Mouse (Mus musculus) common myeloid progenitor, adult 5-6 weeks (primary cell): ENCODE measurements around the gene LTO1. TPM values are rescaled to one million over a fixed set of nuclear protein-coding genes. Genes with fewer than 3 reads are reported as not detected.
A peak's percentile ranks its signal among the peaks of the same experiment; 100 is the strongest.
"Not testable (repeated sequence)": the region's sequence is repeated elsewhere in the genome, so short reads cannot be mapped to it uniquely, and the experiment has no call there.

ENCODE experiments used
- ATAC-seq: replicated peaks from 2 replicates; pipeline ENCODE4 v1.8.0; 2016; ENCODE audit warnings: low read depth, mild to moderate bottlenecking, moderate TSS enrichment, inconsistent platforms; ENCODE audit not compliant: poor library complexity, severe bottlenecking
- total RNA-seq: library from RNA; stranded (forward); fragments of 200-1000, 187-1606 nt; gene quantifications from 2 replicates; pipeline ENCODE4 v1.2.3, GENCODE M21; 2017

The LTO1 gene
- 42.8 and 51.7 TPM in 2 replicates for total RNA-seq

- ATAC-seq, result peak; percentile 90
Observed at GRCm38 (mm10) chr7:144914948-144915750, at the start of gene LTO1. LTO1 (plus strand) TSS chr7:144915100.

GRCm38 (mm10) chr7:144867161-144867560 lies 47.7 kb upstream of the LTO1 start:
- no peak for ATAC-seq

- no peak for ATAC-seq
Observed at GRCm38 (mm10) chr7:144867602-144868001, 47.3 kb upstream of the LTO1 start.

- no peak for ATAC-seq
Observed at GRCm38 (mm10) chr7:144872420-144872819, 42.5 kb upstream of the LTO1 start.

GRCm38 (mm10) chr7:144873160-144873559 lies 41.7 kb upstream of the LTO1 start:
- no peak for ATAC-seq

GRCm38 (mm10) chr7:144874226-144874625 lies 40.7 kb upstream of the LTO1 start:
- ATAC-seq, result no peak

- no peak for ATAC-seq
Observed at GRCm38 (mm10) chr7:144878401-144878800, 36.5 kb upstream of the LTO1 start.

- ATAC-seq, result no peak
Observed at GRCm38 (mm10) chr7:144883106-144883505, 31.8 kb upstream of the LTO1 start.

- ATAC-seq, result peak; percentile 65; the same call in 1 of the 2 replicates
Observed at GRCm38 (mm10) chr7:144887672-144888071, 27.2 kb upstream of the LTO1 start.

GRCm38 (mm10) chr7:144888564-144889299 lies 26.2 kb upstream of the LTO1 start:
- no peak for ATAC-seq

GRCm38 (mm10) chr7:144890661-144891060 lies 24.2 kb upstream of the LTO1 start:
- not testable (repeated sequence) for ATAC-seq

GRCm38 (mm10) chr7:144891863-144892262 lies 23.0 kb upstream of the LTO1 start:
- ATAC-seq, result no peak

GRCm38 (mm10) chr7:144892322-144892721 lies 22.6 kb upstream of the LTO1 start:
- ATAC-seq, result no peak

GRCm38 (mm10) chr7:144894191-144894590 lies 20.7 kb upstream of the LTO1 start:
- ATAC-seq, result no peak

- no peak for ATAC-seq
Observed at GRCm38 (mm10) chr7:144894706-144895105, 20.2 kb upstream of the LTO1 start.

- peak; percentile 76 for ATAC-seq
Observed at GRCm38 (mm10) chr7:144895305-144896111, 19.4 kb upstream of the LTO1 start.

GRCm38 (mm10) chr7:144896294-144897218 lies 18.3 kb upstream of the LTO1 start, which contains the start of gene Fgf15:
Fgf15 (plus strand) TSS chr7:144896531.
- ATAC-seq, result peak; percentile 24; the same call in 1 of the 2 replicates

GRCm38 (mm10) chr7:144898506-144898905 lies 16.4 kb upstream of the LTO1 start:
- ATAC-seq, result no peak

GRCm38 (mm10) chr7:144905514-144905913 lies 9.4 kb upstream of the LTO1 start:
- not testable (repeated sequence) for ATAC-seq
